Mouse (Mus musculus) gastrocnemius, postnatal 14 days (tissue): Measurements from ENCODE around the gene Tedc2. TPM values are rescaled to one million over a fixed set of nuclear protein-coding genes. Genes with fewer than 3 reads are reported as not detected.

ENCODE experiments used
- DNase-seq: peaks from one replicate; pipeline ENCODE4 v3.0.0; 2021; ENCODE audit warnings: mixed read lengths
- intact Hi-C: fragments of 180-260 bp; cut with DNase I; formaldehyde crosslinking; loops from one replicate; pipeline ENCODE4 v1.15.1; 2025; ENCODE audit warnings: low total_unique reads
- total RNA-seq, 2 experiments: library from RNA; stranded (reverse); gene quantifications; 2 replicates each; pipeline ENCODE4 v1.2.3; 2021

Gene Tedc2
- total RNA-seq, 2 experiments from 2014 or later = 1.9 to 2.3 TPM

DNA sequence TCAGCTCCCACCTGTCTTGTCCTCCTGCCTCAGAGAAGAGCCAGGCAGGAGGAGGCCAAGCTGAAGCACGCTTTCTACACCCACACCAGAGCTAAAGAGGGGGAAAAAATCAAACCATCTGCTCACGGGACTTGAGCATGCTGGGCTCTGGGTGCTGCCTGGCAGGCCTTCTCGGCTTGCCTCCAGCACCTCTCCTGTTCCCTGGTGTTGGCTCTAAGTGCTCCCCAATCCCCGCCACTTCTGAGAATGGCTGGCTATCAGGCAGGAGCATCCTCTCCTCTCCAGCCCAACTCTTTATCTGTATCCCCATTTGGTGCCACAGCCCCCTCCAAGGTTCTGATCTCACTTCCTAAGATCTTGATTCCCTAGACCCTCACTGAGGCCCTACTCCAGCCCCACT lies 21.4 kb downstream of the Tedc2 start:
- intact Hi-C loops = no loop called here
- no peak for DNase-seq

DNA sequence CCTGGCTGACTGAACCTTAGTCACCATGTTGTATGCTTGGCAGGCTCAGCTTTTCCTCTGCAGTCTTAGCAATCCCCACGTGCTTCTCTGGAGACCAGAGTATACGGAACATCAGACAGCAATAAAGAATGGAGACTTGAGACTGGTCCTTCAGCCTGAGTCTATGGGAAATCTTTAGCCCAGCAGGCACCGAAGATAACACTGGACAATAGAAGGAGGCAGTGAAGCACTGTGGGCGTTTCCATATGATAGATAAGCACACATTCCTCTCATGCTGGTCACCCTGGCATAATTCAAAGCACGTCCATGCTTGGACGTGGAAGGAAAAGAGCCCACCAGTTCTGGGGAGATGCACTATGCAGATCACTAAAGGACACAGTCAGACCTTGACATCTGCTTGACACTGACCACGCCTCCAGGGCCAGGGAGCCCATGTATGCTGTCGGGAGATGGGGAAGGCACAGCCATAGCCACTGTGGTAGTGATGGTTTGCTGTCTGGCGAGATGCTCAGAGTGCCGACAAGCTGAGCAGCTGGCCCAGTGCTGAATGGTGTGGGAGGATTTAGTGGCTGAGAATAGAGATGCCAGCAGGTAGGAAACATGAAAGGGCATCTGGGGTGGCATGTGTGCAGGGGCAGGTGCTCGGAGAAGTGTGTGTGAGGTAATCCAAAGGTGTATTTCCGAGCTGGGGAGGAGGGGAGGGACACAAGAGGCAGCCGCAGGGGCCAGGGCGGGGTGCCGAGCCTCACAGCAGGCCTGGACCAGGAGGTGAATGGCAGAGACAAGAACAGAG lies 23.4 kb downstream of the Tedc2 start:
- intact Hi-C loops = no loop called here
- no peak for DNase-seq

DNA sequence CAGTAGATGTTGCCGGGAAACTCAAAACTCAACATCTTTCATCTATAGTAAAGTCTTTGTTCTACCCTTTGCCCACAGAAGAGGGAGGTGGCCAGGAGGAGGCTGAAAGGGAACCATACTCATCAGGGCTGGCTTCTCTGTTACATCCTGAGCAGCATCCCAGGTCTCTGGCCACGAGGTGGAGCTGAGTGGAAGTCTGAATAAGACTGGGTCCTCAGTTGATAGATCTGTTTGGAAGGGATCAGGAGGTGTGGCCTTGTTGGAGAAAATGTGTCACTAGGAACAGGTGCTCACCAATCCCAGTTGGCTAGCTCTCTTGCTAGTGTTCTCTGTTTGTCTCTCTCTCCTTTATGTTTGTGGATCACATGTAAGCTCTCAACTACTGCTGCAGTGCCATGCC lies 25.3 kb downstream of the Tedc2 start:
- no peak for DNase-seq
- intact Hi-C loops = no loop called here

DNA sequence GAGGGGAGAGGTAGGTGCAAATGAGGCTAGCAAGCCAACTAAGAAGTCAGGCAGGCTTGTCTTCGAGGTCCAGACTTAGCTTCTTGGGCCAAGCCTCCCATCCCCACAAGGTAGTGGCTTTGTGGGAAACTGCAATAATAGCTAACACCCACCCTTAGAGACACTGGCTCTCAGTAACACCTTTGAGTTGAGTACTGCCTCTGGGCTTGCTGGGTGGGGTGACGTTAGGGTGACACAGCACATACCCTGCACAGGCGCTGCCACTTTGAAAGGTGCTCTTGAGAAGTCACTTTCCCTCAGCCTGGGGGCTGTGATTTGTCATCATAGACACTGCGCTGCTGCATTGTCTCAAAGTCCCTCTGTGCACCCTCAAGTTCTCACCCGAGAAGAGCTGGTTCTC lies 26.9 kb downstream of the Tedc2 start:
- intact Hi-C loops = loop anchor here (5.0 kb wide), 1 partner anchor 34 kb away; no protein-coding TSS in a partner anchor
- no peak for DNase-seq

DNA sequence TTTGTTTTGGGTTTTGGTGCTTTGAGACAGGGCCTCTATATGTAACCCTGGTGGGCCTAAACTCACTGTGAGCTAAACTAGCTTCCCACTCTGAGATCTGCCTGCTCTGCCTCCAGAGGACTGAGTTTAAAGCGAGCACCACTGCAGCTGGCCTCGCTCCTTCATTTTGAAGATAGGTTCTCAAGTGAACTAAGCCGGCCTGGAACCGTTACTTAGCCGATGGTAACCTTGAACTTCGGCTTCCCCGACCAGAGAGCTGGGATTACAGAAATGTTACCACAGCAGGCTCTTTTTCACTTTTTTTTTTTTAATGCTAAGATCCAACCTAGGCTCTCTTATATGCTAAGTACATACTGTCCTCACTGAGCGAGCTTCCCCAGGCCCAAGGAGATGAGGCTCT lies 27.4 kb downstream of the Tedc2 start:
- intact Hi-C loops = loop anchor here (5.0 kb wide), 1 partner anchor 34 kb away; no protein-coding TSS in a partner anchor
- DNase-seq = no peak

DNA sequence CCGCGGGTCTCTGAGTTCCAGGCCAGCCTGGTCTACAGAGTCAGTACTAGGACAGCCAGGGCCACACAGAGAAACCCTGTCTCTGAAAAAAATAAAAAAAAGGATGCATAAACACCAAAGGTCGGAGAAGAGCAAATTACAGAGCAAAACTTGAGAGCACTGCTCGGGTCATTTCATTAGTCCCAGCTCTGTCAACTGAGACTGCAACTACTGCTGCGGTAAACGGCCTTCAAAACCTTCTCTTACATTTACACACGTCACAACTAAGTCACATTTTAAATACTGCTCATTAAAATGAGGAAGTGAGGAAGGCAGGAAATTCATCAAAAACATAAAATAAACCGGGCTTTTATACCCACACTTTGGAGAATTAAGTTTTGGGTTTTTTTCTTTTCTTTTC lies 27.8 kb downstream of the Tedc2 start:
- no peak for DNase-seq

DNA sequence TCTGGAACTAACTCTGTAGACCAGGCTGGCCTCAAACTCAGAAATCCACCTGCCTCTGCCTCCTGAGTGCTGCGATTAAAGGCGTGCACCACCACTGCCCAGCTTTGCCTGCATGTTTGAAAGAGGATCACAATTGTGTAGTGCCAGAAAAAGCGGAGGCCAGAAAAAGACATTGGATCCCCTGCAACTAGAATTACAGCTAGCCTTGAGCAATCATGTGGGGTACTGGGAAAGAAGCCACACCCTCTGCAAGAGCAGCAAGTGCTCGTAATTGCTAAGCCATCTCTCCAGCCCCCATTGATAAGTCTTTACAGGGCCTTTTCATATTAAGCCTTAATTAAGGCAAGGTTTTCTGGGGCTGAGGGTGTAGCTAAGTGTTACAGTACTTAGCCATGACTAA lies 29.2 kb downstream of the Tedc2 start:
- intact Hi-C loops = loop anchor here (5.0 kb wide), 1 partner anchor 36 kb away; no protein-coding TSS in a partner anchor
- no peak for DNase-seq

More for the DNA sequence above, 27.8 kb downstream of the Tedc2 start:
- intact Hi-C loops = loop anchor here (5.0 kb wide), 1 partner anchor 34 kb away; no protein-coding TSS in a partner anchor

DNA sequence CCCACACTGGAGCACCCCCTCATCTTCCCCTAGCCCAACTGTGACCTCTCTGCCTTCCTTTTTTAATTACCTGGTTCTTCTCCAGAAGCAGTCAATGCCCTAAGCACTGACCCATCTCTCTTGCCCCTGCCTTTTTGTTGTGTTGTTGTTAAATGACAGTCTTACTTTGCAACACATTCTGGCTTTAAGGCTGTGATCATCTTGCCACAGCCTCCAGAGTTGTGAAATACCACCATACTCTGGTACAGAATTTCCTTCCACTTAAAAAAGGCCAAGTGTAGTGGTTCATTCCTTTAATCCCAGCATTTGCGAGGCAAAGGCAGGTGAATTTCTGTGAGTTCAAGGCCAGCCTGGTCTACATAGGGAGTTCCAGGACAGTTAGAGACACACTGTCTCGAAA lies 29.7 kb downstream of the Tedc2 start:
- intact Hi-C loops = loop anchor here (5.0 kb wide), 1 partner anchor 36 kb away; no protein-coding TSS in a partner anchor
- DNase-seq = no peak

DNA sequence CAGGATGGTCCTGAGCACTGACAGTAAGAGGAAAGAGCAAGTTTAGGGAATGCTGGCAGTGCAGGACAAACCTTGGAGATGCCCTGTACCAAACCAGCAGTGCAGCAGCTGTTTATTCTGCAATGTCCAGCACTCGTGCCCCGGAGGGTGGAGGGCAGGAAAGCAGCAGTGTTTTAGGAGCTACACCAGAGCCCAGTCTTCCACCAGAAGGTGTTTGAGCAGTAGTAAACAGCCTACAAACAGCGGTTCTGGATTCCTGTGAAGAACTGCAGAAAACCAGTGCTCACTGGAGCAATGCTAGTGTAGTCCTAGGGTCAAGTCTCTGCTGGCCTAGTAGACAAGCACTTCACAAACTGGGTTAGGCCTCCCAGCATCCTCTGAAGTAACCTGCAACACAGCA lies 46.4 kb downstream of the Tedc2 start:
- DNase-seq = no peak
- intact Hi-C loops = loop anchor here (5.0 to 10.0 kb wide), 2 partner anchors 131 to 213 kb away; no protein-coding TSS in a partner anchor

DNA sequence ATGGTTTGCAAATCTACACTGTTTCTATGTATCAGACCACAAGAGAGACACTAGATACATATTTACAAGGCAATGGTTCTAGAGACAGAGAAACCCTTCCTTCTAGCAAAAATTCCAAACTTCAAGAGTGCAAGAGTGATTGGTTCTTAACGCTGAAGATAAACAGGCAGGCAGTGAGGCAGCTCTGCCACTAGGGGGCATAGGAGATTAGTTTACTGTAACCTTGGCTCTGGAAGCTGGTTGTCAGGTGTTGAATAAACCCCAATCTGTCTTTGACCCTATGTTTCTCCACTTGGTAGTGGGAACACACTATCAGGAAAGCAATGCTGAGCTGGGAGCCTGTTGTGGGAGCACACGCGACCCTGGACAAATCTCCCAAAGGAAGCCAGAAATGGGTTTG lies 47.2 kb downstream of the Tedc2 start:
- intact Hi-C loops = loop anchor here (5.0 to 10.0 kb wide), 2 partner anchors 131 to 214 kb away; no protein-coding TSS in a partner anchor
- peak; percentile 56 for DNase-seq

DNA sequence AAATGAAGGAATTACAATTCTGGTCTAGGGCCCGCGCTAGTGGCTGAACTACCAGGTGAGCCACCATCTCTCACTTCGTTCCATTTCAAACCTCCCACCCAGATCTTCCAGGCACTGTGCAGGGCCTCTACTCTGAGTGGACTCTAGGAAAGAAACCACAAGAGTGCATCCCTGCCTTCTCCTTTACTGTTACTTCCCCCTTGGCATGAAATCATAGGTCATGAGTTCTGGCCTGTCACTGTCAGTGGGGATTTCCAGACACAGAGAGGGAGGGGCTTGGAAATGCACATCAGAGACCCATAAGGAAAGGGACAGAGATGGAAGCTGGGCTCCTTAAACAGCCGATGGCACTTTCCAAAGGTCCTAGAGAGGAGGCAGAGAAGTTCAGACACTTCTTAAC lies 48.9 kb downstream of the Tedc2 start:
- no peak for DNase-seq
- intact Hi-C loops = loop anchor here (5.0 to 10.0 kb wide), 2 partner anchors 133 to 216 kb away; no protein-coding TSS in a partner anchor

DNA sequence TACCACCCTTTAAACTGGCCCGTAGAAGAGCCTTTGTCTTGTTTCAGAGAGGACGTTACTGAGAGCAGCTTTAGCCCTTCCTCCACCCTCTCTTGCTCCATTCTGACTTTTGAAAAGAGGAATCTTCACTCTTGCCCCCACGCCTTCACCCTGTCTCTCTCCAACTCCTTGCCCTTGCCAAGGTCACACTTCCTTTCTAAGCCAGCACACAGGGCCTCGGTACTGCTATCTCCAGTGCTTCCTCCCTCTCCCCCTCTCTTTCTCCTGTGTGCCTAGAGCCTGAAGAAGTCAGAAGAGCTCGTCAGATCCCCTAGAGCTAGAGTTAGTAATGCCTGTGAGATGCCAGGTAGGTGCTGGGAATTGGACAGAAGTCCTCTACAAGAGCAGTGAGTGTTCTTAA lies 49.9 kb downstream of the Tedc2 start:
- no peak for DNase-seq
- intact Hi-C loops = loop anchor here (5.0 to 10.0 kb wide), 2 partner anchors 134 to 217 kb away; no protein-coding TSS in a partner anchor

DNA sequence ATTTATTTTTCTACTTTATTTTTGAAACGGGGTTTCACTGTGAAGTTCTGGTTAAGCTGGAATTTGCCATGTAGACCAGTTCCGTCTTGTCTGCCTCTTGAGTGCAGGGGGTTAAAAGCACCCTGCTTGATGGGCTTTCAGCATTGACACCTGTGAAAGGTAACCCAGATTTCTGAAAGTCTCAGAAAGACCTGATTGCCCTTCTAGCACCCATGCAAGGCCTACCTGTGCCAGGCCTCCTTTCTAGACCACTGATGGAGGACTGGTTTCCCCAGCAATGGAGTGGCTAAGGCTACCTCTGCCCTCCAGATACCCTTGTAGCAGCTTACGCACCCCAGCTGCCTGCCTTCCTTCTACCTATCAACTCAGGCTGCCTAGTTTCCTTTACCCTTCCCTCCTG lies 50.5 kb downstream of the Tedc2 start:
- intact Hi-C loops = loop anchor here (5.0 to 10.0 kb wide), 2 partner anchors 135 to 217 kb away; no protein-coding TSS in a partner anchor
- no peak for DNase-seq

DNA sequence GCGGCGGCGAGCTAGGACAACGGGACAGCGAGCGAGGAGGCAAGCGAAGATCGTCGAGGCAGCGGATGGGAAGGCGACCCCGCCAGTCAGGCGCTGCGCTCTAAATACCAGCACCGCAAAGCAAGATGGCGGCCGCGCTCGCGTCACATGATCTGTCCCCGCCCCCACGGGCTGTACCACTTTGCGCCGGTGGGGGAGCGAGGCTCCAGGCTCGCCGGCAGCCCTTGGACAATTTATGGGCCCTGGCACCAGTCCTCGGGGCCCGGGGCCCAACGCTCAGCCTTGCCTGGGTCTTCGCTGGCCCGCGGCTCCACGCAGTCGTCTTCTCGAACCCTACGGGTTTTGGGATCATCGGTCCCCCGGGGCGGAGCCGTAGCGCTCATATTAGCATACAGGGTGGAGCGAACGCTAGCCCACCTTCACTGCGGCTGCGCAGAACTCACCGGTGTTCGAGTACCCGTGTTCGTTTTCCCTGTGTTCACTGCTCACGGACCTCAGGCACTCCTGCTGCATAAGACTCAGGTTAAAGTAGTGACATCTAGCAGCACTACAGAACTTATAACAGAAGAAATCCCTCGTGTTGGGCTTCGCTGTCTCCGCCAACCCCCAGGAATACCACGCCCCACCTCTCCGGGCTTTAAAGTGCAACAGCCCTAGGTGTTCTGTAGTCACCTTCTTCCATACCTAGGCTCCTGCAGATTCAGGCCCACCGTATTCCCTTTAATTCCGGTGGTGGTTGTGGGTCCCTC lies 51.2 kb downstream of the Tedc2 start, which contains the start of gene Atp6v0c:
TSS of gene Atp6v0c (minus strand) at position 386 of the 749 bp plus-strand sequence.
- intact Hi-C loops = loop anchor here (5.0 to 10.0 kb wide), 2 partner anchors 135 to 218 kb away; no protein-coding TSS in a partner anchor
- peak; percentile 96 for DNase-seq

DNA sequence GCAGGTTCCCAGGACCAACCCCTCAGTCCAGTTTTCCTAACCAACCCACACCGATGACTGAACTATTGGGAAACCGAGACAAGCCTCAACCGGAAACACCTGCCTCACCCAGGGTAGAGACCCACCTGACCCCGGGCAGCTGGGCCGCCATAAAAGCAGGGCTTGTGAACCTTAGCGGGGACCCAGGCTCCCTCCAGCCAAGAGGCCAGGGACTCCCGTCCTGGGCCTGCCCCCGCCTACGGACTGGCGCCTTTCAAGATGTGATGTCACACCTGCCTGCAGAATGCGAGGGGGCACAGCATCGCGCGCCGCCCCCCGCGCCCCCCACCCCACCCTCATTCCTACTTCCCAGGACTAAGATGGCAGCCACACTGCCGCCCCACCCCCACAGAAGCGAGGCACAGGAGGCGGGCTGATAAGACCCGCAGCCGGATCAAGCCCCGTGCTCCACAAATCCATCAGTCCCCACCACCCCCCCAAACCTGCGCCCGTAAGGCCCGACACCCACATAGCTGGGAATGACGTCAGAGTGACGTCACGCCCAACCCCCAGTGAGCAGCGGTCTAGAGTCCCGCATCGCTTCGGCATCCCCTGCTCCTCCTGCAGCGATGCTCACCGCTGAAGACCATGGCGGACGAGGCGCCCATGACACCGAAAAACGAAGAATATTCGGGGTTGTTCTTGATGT lies 51.9 kb downstream of the Tedc2 start:
- peak; percentile 49 for DNase-seq
- intact Hi-C loops = no loop called here

DNA sequence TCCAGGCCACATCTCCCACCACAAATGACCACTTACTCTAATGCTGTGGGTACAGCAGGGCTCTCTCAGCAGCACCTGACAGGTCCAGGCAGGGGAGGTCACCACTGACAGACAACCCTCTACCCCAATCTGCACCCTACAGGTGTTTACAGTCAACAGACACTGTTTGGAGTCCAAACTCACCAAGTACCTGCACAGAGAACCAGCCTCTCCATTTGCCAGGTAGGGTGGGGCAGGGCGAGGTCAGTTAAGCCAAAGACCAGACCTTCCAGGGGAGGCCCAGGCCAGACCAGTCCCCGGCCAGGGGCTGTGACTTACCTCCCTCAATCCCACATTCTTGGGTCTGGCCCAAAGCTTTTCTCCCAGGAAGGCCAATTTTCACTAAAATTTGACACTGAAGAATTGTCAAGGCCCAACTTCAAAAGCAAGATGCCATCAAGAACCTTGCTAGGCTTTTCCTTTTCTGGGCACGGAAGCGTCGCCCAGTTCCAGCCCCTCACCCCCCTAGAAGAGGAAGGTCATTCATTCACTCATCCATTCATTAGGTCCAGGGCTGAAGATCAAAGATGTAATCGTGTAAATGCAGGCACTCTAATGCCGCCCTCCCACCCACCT lies 52.7 kb downstream of the Tedc2 start:
- intact Hi-C loops = no loop called here
- no peak for DNase-seq

DNA sequence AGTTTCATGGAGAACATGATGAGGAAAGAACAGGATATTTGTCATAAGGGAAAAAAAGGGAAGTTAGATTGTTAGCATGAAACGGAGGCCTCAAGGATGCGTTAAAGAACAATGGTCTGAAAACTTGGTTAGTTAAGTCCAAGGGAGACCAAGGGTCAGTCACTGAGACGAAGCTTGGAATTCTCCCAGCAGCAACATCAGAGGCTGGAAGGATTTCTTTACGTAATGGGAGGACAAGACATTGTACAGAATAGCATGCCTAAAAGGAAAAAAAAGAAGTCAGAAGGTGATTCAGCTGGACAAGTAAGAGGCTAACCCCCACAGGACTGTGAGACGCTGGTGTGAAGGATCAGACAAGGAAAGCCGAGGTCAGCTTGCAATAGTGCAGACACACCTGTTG lies 53.5 kb downstream of the Tedc2 start:
- no peak for DNase-seq

More for the DNA sequence above, 53.5 kb downstream of the Tedc2 start:
- intact Hi-C loops = no loop called here
